Mouse (Mus musculus): ENCODE results near the gene Wbp2nl.

DNA sequence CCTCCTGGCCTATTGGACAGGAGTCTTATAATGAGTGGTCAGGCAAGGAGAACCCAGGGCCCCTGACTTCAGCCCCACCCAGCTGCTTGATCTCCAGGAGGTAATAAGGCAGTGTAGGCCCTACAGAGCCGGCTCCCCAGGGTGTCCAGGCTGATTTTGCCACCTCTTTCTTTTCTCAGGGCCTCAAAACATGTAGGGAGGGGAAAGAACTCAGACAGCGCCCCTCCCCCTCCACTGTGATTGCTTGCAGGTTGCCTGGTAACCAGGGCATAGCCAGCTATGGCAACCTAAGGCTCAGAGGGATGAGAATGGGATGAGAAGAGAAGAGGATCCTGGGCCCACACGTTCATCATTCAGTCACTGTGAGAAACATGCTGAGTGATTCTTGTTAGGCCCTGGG lies 30.6 kb upstream of the Wbp2nl start:
- TF ChIP-seq CTCF (IDR thresholded peaks at IDR 0.05): no peak
- TF ChIP-seq POLR2A (IDR thresholded peaks at IDR 0.05; ENCODE audit: insufficient read depth, low read depth, low read length): no peak
